Mouse (Mus musculus) retina, postnatal 1 day (tissue): ENCODE measurements at regions not wholly inside any gene's neighbourhood (a gene's known extent, or its start where the extent isn't known, plus 50 kb on each side); places are given as distances from the start of the nearest gene placed in this dataset.

Experiments
- DNase-seq: peaks from one replicate; pipeline ENCODE4 v3.0.0-alpha.2; 2012

- DNase-seq: no peak
Observed at GRCm38 (mm10) chr15:26051415-26051814, 67.2 kb downstream of the Zfp622 start.

- peak; percentile 7 for DNase-seq
Observed at GRCm38 (mm10) chr15:26052720-26053316, 68.7 kb downstream of the Zfp622 start.

GRCm38 (mm10) chr15:26058019-26058418 lies 73.9 kb downstream of the Zfp622 start:
- DNase-seq: peak; percentile 94

GRCm38 (mm10) chr15:26100199-26100598 lies 116.0 kb downstream of the Zfp622 start:
- DNase-seq: no peak

- DNase-seq: no peak
Observed at GRCm38 (mm10) chr15:26107993-26108392, 123.8 kb downstream of the Zfp622 start.

GRCm38 (mm10) chr15:26144197-26144596 lies 160.0 kb downstream of the Zfp622 start:
- DNase-seq: no peak

- no peak for DNase-seq
Observed at GRCm38 (mm10) chr15:26158499-26158898, 150.3 kb upstream of the March11 start.

GRCm38 (mm10) chr15:26184930-26185329 lies 123.9 kb upstream of the March11 start:
- no peak for DNase-seq

- no peak for DNase-seq
Observed at GRCm38 (mm10) chr15:26195576-26195975, 113.3 kb upstream of the March11 start.

- DNase-seq: no peak
Observed at GRCm38 (mm10) chr15:26206837-26207236, 102.0 kb upstream of the March11 start.

GRCm38 (mm10) chr15:26220855-26221254 lies 88.0 kb upstream of the March11 start:
- DNase-seq: peak; percentile 30

- DNase-seq: no peak
Observed at GRCm38 (mm10) chr15:26228646-26229045, 80.2 kb upstream of the March11 start.
